Mouse (Mus musculus) T-cell, adult 66 days (primary cell): ENCODE measurements around the gene Dach1. TPM values are rescaled to one million over a fixed set of nuclear protein-coding genes. Genes with fewer than 3 reads are reported as not detected.

Experiments
- total RNA-seq, 2 experiments: library from RNA; stranded (reverse); gene quantifications; 3 replicates in 1 of 2; 4 replicates in 1 of 2; pipeline ENCODE4 v1.2.4; 2023

Gene Dach1
- total RNA-seq: 1 to 10 TPM in 1 of 2 experiments, under 1 TPM in 1; 0.24 to 1.0 TPM

DNA sequence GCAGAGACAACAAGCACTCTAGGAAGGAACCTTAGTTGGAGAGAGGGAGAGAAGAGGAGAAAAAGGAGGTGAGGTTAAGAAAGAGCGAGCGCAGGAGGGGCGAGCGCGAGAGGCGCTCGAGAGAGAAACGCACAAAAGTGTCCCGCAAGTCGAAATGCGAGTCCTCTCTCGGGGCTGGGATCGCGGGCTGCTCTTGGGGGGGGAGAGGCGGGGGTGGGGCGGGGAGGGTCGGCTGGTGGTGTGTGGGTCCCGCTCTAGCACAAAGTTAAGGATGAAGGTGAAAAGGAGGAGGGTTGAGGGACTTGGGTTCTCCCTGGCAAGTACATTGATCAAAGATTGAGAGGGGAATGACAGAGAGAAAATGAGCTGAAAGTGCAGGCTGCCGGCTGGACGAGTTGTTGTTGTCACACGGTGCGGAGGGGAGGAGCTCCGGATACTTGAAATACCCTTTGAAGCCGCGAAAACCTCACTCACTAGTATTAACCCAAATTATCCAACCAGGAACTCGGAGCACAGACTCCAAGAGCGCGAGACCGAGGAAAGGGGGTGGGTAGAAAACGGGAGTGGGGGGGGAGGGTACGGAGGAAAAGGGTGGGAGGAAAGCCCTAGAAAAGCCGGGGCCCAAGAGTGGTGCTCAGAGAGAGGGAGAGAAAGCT is at the start of gene Dach1:
Dach1 (minus strand) TSS at position 345 of the 656 bp plus-strand sequence.

